Mouse (Mus musculus): ENCODE measurements at regions not wholly inside any gene's neighbourhood (a gene's known extent, or its start where the extent isn't known, plus 50 kb on each side); places are given as distances from the start of the nearest gene placed in this dataset.

DNA sequence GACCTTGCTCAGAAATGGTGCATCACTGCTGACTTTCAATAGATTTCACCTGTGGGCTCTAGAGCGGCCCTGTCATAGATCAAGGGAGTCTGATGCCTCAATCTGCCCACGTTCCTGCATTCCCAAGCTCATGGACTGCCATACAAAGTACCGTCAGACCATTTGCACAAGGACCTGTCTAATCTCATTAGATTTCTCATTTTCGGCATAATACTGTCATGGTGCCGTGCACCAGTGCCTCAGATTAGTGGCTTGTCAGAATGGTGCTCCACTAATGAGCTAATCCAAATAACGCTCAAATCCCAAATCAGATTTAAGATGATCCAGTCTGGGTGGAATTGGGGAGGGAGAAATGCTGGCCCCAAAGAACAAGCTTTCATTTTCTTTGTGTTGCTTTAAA is 321.1 kb downstream of the Icos start:
- no peak for TF ChIP-seq NANOG (IDR thresholded peaks at IDR 0.05; ENCODE audit: borderline replicate concordance, low read length)
- TF ChIP-seq POU5F1 (IDR thresholded peaks at IDR 0.05; ENCODE audit: borderline replicate concordance, low read length), result no peak
- no peak for TF ChIP-seq CTCF (conservative IDR thresholded peaks at IDR 0.05; ENCODE audit: low read length)
- Histone ChIP-seq H3K4me3 (replicated peaks; ENCODE audit: low read length) (no peak overlapping the region), H3K27me3 (ENCODE audit: insufficient read depth, low read length) (no peaks in the 10 kb centered on the region), H3K36me3 (ENCODE audit: insufficient read depth, low read length) (no peaks in the 10 kb centered on the region), H3K9me3 (ENCODE audit: low read length) (no peaks in the 10 kb centered on the region), H3K4me1 (replicated peaks; ENCODE audit: low read depth, low read length) (0 out of 2 replicates have a peak, but pooled peaks cover 4% of the 10 kb centered on the region)

DNA sequence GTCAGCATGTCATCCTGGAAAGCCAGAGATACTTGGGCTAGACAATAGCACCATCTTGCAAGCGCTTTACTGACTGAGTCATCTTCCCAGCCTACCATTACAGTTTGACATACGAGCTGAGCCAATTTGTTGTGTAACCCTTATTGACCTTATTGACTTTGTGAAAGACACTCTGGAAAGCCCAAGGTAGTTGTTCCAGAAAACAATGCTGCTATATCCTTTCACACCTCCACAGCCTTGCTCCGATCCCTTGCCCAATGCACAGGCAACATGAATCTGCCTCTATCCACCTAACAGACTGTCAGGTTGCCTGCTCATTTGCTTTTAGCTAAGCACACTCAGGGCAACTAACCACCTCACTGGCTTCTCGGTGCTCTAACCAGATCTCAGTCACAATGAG is 322.8 kb downstream of the Icos start:
- no peaks in the 10 kb centered on the region for H3K36me3 ChIP-seq (ENCODE audit: insufficient read depth, low read length)
- H3K27me3 ChIP-seq (ENCODE audit: insufficient read depth, low read length), result no peaks in the 10 kb centered on the region
- H3K4me1 ChIP-seq (replicated peaks; ENCODE audit: low read depth, low read length), result 0 out of 2 replicates have a peak, but pooled peaks cover 4% of the 10 kb centered on the region
- TF ChIP-seq NANOG (IDR thresholded peaks at IDR 0.05; ENCODE audit: borderline replicate concordance, low read length) (no peak), POU5F1 (IDR thresholded peaks at IDR 0.05; ENCODE audit: borderline replicate concordance, low read length) (no peak), CTCF (conservative IDR thresholded peaks at IDR 0.05; ENCODE audit: low read length) (no peak)
- H3K9me3 ChIP-seq (ENCODE audit: low read length), result no peaks in the 10 kb centered on the region
- H3K4me3 ChIP-seq (replicated peaks; ENCODE audit: low read length), result no peak overlapping the region

DNA sequence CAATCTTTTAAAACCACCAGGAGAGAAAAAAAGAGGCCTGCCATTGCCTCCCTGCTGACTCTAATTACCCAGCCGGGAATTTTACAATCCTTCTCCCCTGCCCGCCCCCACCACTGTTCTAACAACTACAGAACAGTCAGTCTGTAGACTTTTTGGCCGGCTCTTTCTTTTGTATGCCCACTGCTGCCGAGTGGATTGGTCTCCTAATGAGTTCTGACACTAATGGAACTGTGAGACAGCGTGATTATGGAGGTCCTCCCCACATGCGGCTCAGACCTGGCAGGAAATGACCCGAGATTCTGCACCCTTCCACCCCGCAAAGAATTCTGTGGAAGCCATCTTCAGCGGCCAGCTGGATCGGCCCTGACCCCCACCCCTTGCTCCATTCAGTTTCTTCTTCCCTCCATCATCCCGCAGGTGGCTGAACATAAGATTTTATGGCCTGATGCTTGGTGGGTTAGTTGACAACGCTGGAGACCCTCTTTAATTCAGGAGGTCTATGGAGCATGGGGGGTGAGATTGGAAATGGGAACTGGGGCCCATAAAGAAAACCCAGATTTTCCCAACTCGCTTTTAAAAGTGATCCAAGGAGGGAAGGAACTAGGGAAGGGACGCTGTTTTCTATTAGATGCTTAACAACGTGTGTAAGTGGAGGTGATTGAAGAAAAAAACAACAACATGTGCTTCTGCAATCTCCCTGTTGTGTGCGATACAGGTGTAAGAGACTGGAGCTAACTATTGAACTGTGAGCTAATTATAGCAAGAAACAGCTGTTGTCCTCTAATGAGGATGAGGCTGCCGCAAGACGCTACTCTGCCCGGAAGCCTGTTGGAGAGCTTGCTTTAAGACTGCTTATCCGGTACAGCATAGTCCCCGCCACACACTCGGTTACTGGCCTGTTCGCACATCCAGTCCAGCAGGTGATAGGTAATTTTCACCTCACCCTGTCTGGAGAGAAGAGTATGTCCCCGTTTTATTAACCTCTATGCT is 323.6 kb downstream of the Icos start:
- H3K4me1 ChIP-seq (replicated peaks; ENCODE audit: low read depth, low read length), result 0 out of 2 replicates have a peak, but pooled peaks cover 4% of the 10 kb centered on the region
- H3K4me3 ChIP-seq (replicated peaks; ENCODE audit: low read length), result no peak overlapping the region
- H3K27me3 ChIP-seq (ENCODE audit: insufficient read depth, low read length), result no peaks in the 10 kb centered on the region
- TF ChIP-seq POU5F1 (IDR thresholded peaks at IDR 0.05; ENCODE audit: borderline replicate concordance, low read length) (no peak), CTCF (conservative IDR thresholded peaks at IDR 0.05; ENCODE audit: low read length) (no peak), NANOG (IDR thresholded peaks at IDR 0.05; ENCODE audit: borderline replicate concordance, low read length) (no peak)
- H3K36me3 ChIP-seq (ENCODE audit: insufficient read depth, low read length), result no peaks in the 10 kb centered on the region
- H3K9me3 ChIP-seq (ENCODE audit: low read length), result no peaks in the 10 kb centered on the region

DNA sequence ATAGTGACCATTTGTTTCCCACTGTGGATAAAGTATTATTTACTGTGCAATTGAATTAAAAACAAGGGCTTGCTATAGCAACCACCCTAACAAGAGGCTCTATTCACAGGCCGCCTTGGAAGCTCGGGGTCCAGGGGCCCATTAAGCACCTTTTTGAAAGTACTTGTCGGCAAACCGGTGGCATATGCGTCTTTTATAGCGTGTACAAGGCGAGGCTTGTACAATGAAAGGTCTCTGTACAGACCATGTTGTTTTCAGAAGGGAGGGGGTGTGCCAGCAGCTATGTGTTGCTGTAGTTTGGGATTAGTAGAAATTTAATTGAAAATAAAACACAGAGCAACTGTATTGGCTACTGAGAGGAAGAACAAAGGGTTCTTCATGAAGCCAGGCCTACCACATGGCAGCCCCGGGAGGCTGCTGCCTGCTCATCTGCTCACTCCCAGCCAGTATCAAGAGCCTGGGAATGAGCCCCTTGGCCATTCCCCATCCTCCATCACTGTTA is 324.9 kb downstream of the Icos start:
- H3K36me3 ChIP-seq (ENCODE audit: insufficient read depth, low read length), result no peaks in the 10 kb centered on the region
- no peak for TF ChIP-seq CTCF (conservative IDR thresholded peaks at IDR 0.05; ENCODE audit: low read length)
- TF ChIP-seq NANOG (IDR thresholded peaks at IDR 0.05; ENCODE audit: borderline replicate concordance, low read length), result no peak
- no peak for TF ChIP-seq POU5F1 (IDR thresholded peaks at IDR 0.05; ENCODE audit: borderline replicate concordance, low read length)
- no peaks in the 10 kb centered on the region for H3K27me3 ChIP-seq (ENCODE audit: insufficient read depth, low read length)
- no peaks in the 10 kb centered on the region for H3K9me3 ChIP-seq (ENCODE audit: low read length)
- no peak overlapping the region for H3K4me3 ChIP-seq (replicated peaks; ENCODE audit: low read length)
- peaks cover 4% of the 10 kb centered on the region; the same call in 1 of the 2 replicates for H3K4me1 ChIP-seq (replicated peaks; ENCODE audit: low read depth, low read length)

DNA sequence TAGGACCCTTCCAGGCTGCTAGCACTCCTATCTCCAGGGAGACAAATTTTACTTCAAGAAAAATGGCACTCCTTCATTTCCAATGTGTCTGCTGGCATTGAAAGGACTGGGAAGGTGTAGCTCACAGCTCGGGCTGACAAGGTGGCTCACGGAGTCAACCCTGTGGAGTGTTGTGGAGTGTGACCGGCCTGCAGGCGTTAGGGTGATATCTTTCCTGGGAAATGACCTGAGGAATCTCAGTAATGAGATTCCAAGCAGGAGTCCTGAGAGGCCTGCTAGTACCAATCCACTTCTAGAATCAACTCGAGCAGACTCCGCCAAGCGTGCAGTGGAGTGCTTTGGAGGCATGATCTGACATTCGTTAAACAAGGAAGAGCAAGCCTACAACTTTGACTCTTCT is 328.6 kb downstream of the Icos start:
- Histone ChIP-seq H3K4me3 (replicated peaks; ENCODE audit: low read length) (no peak overlapping the region), H3K9me3 (ENCODE audit: low read length) (no peaks in the 10 kb centered on the region), H3K36me3 (ENCODE audit: insufficient read depth, low read length) (no peaks in the 10 kb centered on the region), H3K4me1 (replicated peaks; ENCODE audit: low read depth, low read length) (peaks cover 4% of the 10 kb centered on the region; the same call in 1 of the 2 replicates), H3K27me3 (ENCODE audit: insufficient read depth, low read length) (no peaks in the 10 kb centered on the region)
- TF ChIP-seq CTCF (conservative IDR thresholded peaks at IDR 0.05; ENCODE audit: low read length) (no peak), POU5F1 (IDR thresholded peaks at IDR 0.05; ENCODE audit: borderline replicate concordance, low read length) (no peak), NANOG (IDR thresholded peaks at IDR 0.05; ENCODE audit: borderline replicate concordance, low read length) (no peak)

DNA sequence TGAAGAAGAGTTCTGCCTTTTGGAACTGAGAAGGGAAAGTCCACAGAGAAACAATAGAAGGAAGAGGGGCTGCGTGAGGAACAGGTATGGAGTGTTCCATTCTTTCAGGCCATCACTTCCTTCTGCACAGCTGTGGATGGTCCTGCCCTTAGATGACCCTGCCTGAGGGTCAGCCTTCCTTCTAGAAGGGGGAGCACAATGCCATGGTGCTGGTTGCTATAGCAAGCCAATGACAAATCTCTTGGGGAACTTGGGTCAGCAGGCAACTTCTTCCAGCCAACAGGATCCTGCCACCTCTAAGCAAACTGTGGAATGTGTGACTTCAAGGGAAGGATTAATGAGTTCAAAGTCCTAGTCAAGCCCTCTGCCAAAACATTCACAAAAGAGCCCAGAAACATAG is 329.1 kb upstream of the Pard3b start:
- TF ChIP-seq CTCF (conservative IDR thresholded peaks at IDR 0.05; ENCODE audit: low read length) (no peak), NANOG (IDR thresholded peaks at IDR 0.05; ENCODE audit: borderline replicate concordance, low read length) (no peak), POU5F1 (IDR thresholded peaks at IDR 0.05; ENCODE audit: borderline replicate concordance, low read length) (no peak)
- H3K4me1 ChIP-seq (replicated peaks; ENCODE audit: low read depth, low read length), result peaks cover 4% of the 10 kb centered on the region; the same call in 1 of the 2 replicates
- no peaks in the 10 kb centered on the region for H3K36me3 ChIP-seq (ENCODE audit: insufficient read depth, low read length)
- no peak overlapping the region for H3K4me3 ChIP-seq (replicated peaks; ENCODE audit: low read length)
- H3K9me3 ChIP-seq (ENCODE audit: low read length), result no peaks in the 10 kb centered on the region
- H3K27me3 ChIP-seq (ENCODE audit: insufficient read depth, low read length), result no peaks in the 10 kb centered on the region

DNA sequence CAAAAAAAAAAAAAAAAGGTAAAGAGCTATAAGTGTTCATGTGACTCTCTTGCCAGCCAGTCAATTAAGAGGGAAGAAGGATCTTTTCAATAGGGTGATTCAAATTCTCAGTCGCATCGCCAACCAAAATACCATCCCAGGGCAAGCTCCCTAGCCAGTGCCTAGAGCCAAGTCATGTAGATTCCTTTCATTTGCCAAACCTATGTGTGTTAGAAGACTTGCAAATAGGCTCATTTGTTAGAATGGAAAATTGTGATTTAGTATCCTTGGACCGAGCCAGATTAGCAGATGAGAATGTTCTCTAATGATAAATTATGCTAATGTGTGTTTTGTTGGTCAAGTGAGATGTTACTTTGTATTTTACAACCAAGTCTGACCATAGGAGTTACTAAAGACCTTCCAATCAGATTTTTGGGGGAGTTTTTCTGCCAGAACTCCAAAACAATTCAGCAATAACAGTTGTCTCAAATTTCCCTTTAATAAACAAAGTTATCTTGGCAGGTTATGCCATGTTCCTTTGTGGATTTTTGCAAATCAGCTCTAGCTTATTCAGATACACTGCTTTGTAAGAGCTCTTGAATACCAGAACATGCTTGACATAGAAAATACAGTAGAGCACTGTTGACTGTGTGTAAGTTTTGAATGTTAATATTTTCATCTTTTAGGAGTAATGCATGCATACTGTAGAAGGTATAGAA is 328.4 kb upstream of the Pard3b start:
- Histone ChIP-seq H3K36me3 (ENCODE audit: insufficient read depth, low read length) (no peaks in the 10 kb centered on the region), H3K4me1 (replicated peaks; ENCODE audit: low read depth, low read length) (peaks cover 4% of the 10 kb centered on the region; the same call in 1 of the 2 replicates), H3K27me3 (ENCODE audit: insufficient read depth, low read length) (no peaks in the 10 kb centered on the region), H3K4me3 (replicated peaks; ENCODE audit: low read length) (no peak overlapping the region), H3K9me3 (ENCODE audit: low read length) (no peaks in the 10 kb centered on the region)
- TF ChIP-seq NANOG (IDR thresholded peaks at IDR 0.05; ENCODE audit: borderline replicate concordance, low read length) (no peak), POU5F1 (IDR thresholded peaks at IDR 0.05; ENCODE audit: borderline replicate concordance, low read length) (no peak), CTCF (conservative IDR thresholded peaks at IDR 0.05; ENCODE audit: low read length) (no peak)

DNA sequence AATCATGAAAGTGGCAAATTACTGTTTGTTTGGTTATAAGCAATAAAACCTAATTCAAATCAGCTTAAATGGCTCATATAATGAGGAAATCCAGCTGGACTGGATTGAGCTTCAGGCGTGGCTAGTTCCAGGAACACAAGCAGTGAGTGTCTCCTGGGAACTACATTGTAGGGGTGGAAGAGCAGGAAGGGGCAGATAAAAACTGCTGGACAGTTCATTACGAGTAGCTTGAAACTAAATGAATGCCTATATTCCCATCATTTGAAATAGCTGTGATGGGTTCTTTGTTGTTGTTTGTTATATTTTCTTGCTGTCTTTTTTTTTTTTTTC is 327.9 kb upstream of the Pard3b start:
- TF ChIP-seq CTCF (conservative IDR thresholded peaks at IDR 0.05; ENCODE audit: low read length) (no peak), NANOG (IDR thresholded peaks at IDR 0.05; ENCODE audit: borderline replicate concordance, low read length) (no peak), POU5F1 (IDR thresholded peaks at IDR 0.05; ENCODE audit: borderline replicate concordance, low read length) (no peak)
- Histone ChIP-seq H3K36me3 (ENCODE audit: insufficient read depth, low read length) (no peaks in the 10 kb centered on the region), H3K27me3 (ENCODE audit: insufficient read depth, low read length) (no peaks in the 10 kb centered on the region), H3K4me3 (replicated peaks; ENCODE audit: low read length) (no peak overlapping the region), H3K4me1 (replicated peaks; ENCODE audit: low read depth, low read length) (peaks cover 4% of the 10 kb centered on the region; the same call in 1 of the 2 replicates), H3K9me3 (ENCODE audit: low read length) (no peaks in the 10 kb centered on the region)
